Mouse (Mus musculus) cerebellum, adult 9-10 months (tissue): Measurements from ENCODE around the gene Ppm1e.

Experiments
- DNase-seq: peaks from one replicate; pipeline ENCODE4 v3.0.0; 2022

The Ppm1e gene

DNA sequence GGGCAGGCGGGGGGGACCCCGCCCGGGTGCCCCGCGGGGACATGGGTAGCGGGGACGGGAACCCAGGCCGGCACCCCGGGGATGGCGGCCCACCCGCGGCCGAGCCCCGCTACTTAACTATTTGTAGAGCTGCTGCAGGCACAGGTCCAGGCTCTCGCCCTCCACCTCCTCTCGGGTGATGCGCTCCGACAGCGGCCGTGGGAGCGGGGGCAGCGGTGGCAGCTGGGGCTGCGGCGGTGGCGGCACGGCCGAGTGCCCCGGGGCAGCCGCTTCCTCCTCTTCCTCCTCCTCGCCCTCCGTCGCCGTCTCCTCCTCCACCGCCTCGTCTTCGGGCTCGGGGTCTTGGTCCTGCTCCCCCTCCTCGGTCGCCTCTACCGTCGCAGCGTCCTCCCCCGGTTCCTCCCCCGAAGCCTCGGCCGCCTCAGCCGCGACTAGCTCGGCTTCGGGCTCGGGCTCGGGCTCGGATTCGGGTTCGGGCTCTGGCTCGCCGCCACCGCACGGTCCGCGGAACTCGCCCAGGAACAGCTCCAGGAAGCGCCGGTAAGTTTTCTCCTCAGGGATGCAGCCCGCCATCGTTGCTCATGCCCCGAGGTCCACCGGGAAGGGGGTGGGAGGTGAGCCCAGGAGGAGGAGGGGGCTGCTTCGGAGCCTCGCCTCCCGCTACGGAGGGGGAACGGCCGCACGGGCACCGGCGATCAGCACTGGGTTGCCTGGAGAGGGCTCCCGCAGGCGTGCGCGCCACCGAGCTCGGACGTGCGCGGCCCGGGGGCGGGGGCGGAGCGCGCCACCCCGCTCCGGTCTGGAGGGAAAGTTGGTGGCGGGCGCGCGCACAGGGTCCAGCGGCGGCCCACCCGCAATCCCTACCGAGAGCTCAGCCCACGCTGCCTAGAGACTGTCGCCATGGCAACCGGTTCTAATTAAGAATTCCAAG lies at the start of gene Ppm1e:
Gene Ppm1e, minus strand, starts transcription at position 693 of the 931 bp plus-strand sequence.
- DNase-seq = peak; percentile 55

- DNase-seq = no peak
These were observed 46.1 kb upstream of the Ppm1e start, which contains the start of the genes Rad51c and Tex14 for GRCm38 (mm10) chr11:87404876-87405275. Gene Rad51c (minus strand): TSS chr11:87404954. Gene Tex14 (plus strand): TSS chr11:87405065.

DNA sequence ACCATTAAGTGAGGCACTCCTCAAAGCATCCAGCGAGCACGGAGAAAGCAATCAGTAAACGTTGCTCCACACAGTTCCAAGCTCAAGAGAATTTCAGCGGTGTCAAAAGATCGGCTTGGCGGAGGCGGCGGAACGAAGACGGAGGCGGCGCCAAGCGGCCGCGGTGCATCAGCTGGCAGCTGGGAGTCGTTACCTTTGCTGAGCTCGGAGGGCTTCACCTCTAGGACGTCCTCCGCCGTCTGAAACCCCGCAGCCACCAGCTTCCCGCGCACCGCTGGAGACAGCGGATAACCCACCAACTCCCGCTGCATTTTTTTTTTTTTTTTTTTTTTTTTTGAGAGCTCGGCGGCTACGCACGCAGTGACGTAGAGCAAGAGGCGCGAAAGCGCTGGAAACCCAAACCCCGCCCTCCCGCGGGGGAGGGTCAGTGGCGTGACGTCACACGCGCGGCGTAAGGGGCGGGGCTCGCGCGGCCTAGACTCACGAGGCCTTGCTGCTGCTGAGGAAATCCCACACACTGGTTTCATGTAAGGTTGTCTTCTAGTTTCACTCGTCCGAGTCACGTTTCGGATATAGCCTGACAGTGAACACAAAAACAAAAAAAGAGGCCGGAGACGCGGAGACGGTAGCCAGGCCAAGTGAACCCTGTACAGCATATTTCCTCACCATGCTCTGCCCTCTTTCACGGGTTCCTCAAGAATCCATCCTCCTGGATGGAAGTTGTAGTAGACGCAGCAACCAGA lies 45.5 kb upstream of the Ppm1e start:
- peak; percentile 98 for DNase-seq

DNA sequence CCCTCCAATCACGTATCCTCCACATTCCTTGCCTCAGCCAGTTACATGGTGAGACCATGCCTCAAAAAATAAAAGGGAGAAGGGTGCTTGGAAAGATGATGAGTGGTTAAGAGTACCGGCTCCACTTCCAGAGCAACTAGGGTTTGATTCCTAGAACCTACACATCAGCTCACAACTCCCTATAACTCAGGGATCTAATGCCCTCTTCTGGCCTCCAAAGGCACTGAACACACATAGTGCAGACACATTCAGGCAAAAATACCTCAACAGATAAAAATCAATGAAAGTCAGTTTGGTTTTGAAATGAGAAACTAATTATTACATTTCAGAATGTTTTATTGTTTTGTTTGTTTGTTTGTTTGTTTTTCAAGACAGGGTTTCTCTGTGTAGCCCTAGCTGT lies 39.6 kb upstream of the Ppm1e start:
- no peak for DNase-seq

GRCm38 (mm10) chr11:87393855-87394254 lies 35.0 kb upstream of the Ppm1e start:
- DNase-seq = peak; percentile 37

- no peak for DNase-seq
These were observed 26.9 kb upstream of the Ppm1e start for GRCm38 (mm10) chr11:87385676-87386075.

GRCm38 (mm10) chr11:87384551-87384950 lies 25.7 kb upstream of the Ppm1e start:
- no peak for DNase-seq

- DNase-seq = no peak
These were observed 9.2 kb upstream of the Ppm1e start for GRCm38 (mm10) chr11:87367865-87368580.

DNA sequence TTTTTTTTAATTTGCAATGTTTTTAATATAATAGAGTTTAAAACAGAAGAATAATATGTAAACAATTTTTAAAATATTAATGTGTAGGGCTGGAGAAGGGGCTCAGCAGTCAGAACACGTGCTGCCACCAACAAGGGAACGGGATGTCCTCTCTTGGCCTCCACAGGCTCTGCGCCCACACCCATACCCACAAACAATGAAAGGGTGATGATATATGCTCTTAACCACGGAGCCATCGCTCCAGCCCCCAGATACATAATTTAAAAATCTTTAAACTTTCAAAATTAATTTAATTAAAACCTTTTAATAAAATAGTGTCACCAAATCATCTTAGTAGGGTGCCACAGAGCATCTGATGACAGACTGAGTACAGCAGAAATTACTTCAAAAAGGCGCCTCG lies 8.2 kb upstream of the Ppm1e start:
- no peak for DNase-seq

DNA sequence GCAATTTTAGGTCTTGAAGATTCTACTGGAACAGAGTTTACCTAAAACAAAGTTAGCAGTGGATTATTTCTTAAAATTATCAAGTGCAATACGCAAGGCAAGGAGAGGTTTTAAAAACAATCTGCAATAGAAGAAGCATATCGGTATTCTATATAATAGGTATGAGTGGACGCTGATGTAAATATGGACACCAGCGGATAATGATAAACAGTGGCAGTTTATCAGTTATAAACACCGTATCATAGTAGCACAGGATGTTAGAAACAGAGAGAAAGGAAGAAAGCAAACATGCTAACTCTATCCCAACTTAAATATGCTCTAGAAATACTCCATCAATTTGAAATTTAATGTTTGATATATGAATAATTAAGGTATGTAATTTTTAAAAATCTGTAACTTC lies 6.3 kb upstream of the Ppm1e start:
- DNase-seq = no peak

DNA sequence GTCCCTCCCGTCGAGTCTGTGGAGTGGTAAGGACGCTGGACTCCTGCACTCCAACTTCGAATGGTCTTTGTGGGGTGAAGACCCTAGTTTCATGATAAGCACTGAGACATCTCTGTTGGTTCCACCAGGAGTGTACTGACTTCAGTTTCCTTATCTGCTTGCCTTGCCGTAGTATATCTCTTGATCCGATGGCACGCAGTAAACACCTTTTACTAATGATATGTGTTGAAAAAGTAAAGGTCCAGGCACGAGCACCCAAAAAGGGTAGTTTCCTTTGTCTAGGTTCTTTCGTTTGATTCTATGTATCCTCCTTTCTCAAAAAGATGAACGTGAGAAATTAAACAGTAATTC lies 414 bp upstream of the Ppm1e start:
- no peak for DNase-seq

- DNase-seq = no peak
These were observed 1.2 kb downstream of the Ppm1e start for GRCm38 (mm10) chr11:87357317-87358300.

- no peak for DNase-seq
These were observed 4.0 kb downstream of the Ppm1e start for GRCm38 (mm10) chr11:87354861-87355260.

DNA sequence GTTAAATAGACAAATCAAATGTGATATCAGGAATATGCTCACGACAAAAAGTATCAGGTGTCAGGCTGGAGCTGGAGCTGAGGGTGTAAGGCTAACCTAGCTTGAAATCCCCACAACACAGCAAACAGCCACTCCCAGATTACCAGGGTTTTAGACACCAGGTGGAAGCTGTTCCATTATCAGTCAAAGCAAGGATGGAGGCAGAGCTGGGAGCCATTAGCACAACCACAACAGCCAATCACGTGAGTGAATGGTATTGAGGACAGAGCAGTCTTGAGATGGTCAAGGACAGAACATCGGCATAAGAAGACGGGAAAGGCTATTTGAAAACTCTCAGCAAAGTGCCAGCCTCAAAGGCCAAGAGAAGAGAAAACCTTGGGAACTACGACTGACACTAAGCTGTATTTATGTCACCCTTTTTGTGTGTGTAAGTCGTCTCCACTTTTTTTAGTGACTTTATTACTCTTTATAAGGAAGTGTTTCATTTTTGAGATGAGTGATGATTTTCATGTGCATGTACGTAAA lies 5.1 kb downstream of the Ppm1e start:
- DNase-seq = no peak

DNA sequence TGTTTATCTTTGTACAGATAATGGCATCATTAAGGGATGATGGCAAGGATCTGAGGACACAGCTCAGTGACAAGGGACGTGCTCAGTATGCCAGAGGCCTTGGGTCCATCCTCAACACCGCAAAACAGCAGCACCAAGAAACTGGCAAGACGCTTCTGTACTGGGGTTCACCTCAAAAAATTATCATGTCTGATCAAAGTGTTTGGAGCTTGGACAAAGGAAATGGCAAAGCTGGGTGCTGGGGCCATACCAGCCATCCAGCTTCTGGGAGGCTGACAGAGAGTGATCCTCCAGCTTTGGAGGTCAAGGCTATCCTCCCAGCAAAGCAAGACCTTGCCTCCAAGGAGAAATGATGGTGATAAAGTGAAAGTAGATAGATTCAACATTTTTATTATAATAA lies 32.4 kb downstream of the Ppm1e start:
- no peak for DNase-seq

- no peak for DNase-seq
These were observed 36.3 kb downstream of the Ppm1e start for GRCm38 (mm10) chr11:87322558-87322957.

GRCm38 (mm10) chr11:87320007-87320406 lies 38.8 kb downstream of the Ppm1e start:
- no peak for DNase-seq

DNA sequence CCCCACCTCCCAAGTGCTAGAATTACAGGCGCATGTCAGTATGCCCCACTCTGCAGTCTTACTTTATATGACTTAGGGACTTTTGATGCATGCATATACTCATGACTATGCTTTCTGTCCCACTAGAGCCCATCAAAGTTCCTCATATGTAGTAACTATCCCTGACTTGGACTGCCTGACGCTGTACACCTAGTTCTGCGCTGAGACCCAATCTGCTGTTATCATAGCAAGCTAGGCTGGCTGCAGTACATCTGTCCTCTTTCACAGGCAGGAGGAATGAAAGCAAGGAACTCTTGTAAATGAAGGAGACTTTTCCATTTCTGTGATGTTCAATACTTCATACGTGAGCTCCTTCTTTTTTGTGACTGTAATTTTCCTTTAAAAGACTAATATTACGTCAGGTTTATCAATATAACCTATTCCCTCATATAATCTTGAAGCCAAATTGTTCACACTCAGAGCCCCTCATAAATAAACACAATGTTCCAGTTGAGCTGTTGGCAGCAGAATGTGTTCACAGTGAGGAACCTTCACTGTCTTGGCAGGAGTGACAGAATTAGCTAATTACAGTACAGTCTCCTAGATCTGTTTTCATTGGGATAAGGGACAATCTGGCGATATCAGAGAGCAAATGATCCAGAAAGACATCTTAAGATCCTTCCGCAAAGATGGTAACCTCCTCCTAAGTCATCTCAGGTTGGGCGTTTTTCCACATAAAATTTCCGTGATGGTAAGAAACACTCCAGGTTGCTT lies 39.7 kb downstream of the Ppm1e start:
- peak; percentile 86 for DNase-seq

DNA sequence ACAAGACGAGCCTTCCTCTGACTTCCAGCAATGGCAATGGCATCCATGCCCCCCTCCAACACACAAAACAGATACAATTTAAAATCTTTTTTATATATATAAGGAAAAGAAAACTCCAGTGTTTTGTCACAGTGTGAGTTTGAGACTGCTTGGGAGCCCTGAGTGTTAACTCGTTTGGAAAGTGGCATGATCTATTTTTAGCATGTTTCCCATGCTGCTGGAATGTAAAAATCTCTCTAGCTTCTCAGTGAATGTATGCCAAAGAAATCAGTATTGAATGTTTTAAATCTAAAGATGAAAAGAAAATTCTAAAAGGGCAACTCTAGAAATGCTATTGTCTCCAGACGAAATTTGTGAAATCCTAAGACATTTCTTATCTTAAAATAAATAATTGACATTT lies 45.3 kb downstream of the Ppm1e start:
- no peak for DNase-seq

- DNase-seq = no peak
These were observed 48.5 kb downstream of the Ppm1e start for GRCm38 (mm10) chr11:87310309-87310708.
